Mouse (Mus musculus) ES-E14 (cell line): ENCODE data around the gene Baiap2l2. TPM values are rescaled to one million over a fixed set of nuclear protein-coding genes. Genes with fewer than 3 reads are reported as not detected.

ENCODE experiments used
- DNase-seq: peaks from one replicate; pipeline ENCODE4 v3.0.0-alpha.2; 2013; ENCODE audit warnings: low read depth, low spot score
- H3K27ac ChIP-seq: 2 replicates; pipeline ENCODE4 v1.5.1; 2012; ENCODE audit warnings: low read depth, mild to moderate bottlenecking, low read length, moderate library complexity, mixed read lengths; ENCODE audit not compliant: poor library complexity, insufficient read depth, severe bottlenecking
- H3K36me3 ChIP-seq: 2 replicates; pipeline ENCODE4 v1.6.1; 2012; ENCODE audit warnings: mild to moderate bottlenecking, low read length, moderate library complexity, mixed read lengths; ENCODE audit not compliant: control insufficient read depth, poor library complexity, insufficient read depth, severe bottlenecking
- H3K4me1 ChIP-seq, 2 experiments: fragments of 150-350 bp in 1 of 2; sonication (generic) in 1 of 2; 2 replicates each; pipeline ENCODE4 v1.6.1; 2012; ENCODE audit warnings: low read length in 2 of 2, mild to moderate bottlenecking in 1 of 2, mixed read lengths in 1 of 2; ENCODE audit not compliant: control insufficient read depth in 2 of 2, insufficient read depth in 2 of 2, poor library complexity in 1 of 2
- H3K4me3 ChIP-seq, 2 experiments: fragments of 150-350 bp in 1 of 2; sonication (generic) in 1 of 2; 2 replicates each; pipeline ENCODE4 v1.5.1; 2012; ENCODE audit warnings: low read length in 2 of 2, low read depth in 1 of 2, mild to moderate bottlenecking in 1 of 2, mixed read lengths in 1 of 2; ENCODE audit not compliant: insufficient read depth in 1 of 2, poor library complexity in 1 of 2, severe bottlenecking in 1 of 2
- H3K9ac ChIP-seq: 2 replicates; pipeline ENCODE4 v1.6.1; 2012; ENCODE audit warnings: low read depth, mild to moderate bottlenecking, low read length, mixed read lengths; ENCODE audit not compliant: poor library complexity, insufficient read depth, severe bottlenecking
- H3K9me3 ChIP-seq: fragments of 150-350 bp; sonication (generic); 2 replicates; pipeline ENCODE4 v1.6.1; 2012; ENCODE audit warnings: low read depth, mild to moderate bottlenecking, low read length; ENCODE audit not compliant: control insufficient read depth, insufficient read depth
- CHD2 ChIP-seq: IDR thresholded peaks from 2 replicates; pipeline ENCODE4 v1.6.1; 2014; ENCODE audit warnings: mild to moderate bottlenecking, low read depth, low read length, inconsistent platforms
- HCFC1 ChIP-seq: IDR thresholded peaks from 2 replicates; pipeline ENCODE4 v1.6.1; 2012; ENCODE audit warnings: low read length, inconsistent platforms, borderline replicate concordance; ENCODE audit not compliant: insufficient read depth
- MAFK ChIP-seq: IDR thresholded peaks from 2 replicates; pipeline ENCODE4 v1.6.1; 2014; ENCODE audit warnings: mild to moderate bottlenecking, low read depth, low read length, inconsistent platforms; ENCODE audit not compliant: insufficient read depth
- ZC3H11A ChIP-seq: IDR thresholded peaks from 2 replicates; pipeline ENCODE4 v1.6.1; 2012; ENCODE audit warnings: low read depth, mild to moderate bottlenecking, inconsistent platforms, low read length, borderline replicate concordance
- ZNF384 ChIP-seq: IDR thresholded peaks from 2 replicates; pipeline ENCODE4 v1.6.1; 2012; ENCODE audit warnings: low read depth, low read length, inconsistent platforms
- in situ Hi-C, 2 experiments: fragments of 600-800 bp; cut with MboI; formaldehyde crosslinking; loops; one replicate each; pipeline ENCODE4 v1.15.1; 2025; ENCODE audit warnings: low sequenced_read_pairs in 2 of 2, inconsistent platforms in 1 of 2; ENCODE audit not compliant: unreplicated experiment in 2 of 2
- total RNA-seq: library from RNA; depleted of rRNA; stranded (reverse); fragments of 300-350 nt; gene quantifications from 2 replicates; pipeline ENCODE4 v1.2.3, GENCODE M21; 2012

Baiap2l2 gene
- total RNA-seq, 1 experiment = 0.13 TPM

DNA sequence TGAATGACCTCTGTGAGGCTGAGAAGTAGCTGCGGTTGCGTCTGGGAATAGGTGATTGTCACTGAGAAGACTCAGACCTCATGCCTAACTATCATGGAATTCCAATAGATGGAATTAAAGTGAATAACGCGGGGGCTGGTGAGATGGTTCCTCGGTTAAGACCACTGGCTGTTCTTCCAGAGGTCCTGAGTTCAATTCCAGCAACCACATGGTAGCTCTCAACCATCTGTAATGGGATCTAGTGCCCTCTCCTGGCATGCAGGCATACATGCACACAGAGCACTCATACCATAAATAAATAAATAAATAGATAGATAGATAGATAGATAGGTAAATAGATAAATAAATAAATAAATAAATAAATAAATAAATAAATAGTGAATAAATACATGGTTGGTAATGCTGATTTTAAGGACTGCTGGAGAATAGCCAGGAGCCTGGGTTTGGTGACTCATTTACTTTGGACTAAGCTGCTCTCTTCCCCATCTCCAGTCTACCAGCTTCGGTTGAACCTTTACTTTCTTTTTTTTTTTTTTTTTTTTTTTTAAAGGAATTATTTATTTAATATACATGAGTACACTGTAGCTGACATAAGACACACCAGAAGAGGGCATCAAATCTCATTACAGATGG, 44.1 kb upstream of the Baiap2l2 start:
- no peaks in the 10 kb centered on the region for H3K9me3 ChIP-seq
- TF ChIP-seq HCFC1 (no peak), ZNF384 (no peak), CHD2 (no peak), ZC3H11A (no peak), MAFK (no peak)
- no peak overlapping the region for H3K4me3 ChIP-seq
- no peak for DNase-seq
- in situ Hi-C loops = no loop called here
- H3K36me3 ChIP-seq = no peaks in the 10 kb centered on the region; the same call in 1 of the 2 replicates
- H3K4me1 ChIP-seq = peaks cover 2 to 22% of the 10 kb centered on the region in 2 experiments; a peak in 2 of 4 replicates
- H3K9ac ChIP-seq = no peak overlapping the region
- no peak overlapping the region for H3K27ac ChIP-seq

- Histone ChIP-seq H3K4me3 (no peak overlapping the region), H3K9me3 (no peaks in the 10 kb centered on the region), H3K9ac (no peak overlapping the region; the same call in 1 of the 2 replicates), H3K36me3 (peaks cover 1% of the 10 kb centered on the region; the same call in 1 of the 2 replicates), H3K27ac (no peak overlapping the region; the same call in 1 of the 2 replicates), H3K4me1 (peaks cover 2 to 17% of the 10 kb centered on the region in 2 experiments; a peak in 2 of 4 replicates)
- no peak for DNase-seq
- TF ChIP-seq ZNF384 = no peak
- TF ChIP-seq MAFK = no peak
- in situ Hi-C loops = no loop called here
Observed at GRCm38 (mm10) chr15:79328939-79329275, 43.6 kb upstream of the Baiap2l2 start.

DNA sequence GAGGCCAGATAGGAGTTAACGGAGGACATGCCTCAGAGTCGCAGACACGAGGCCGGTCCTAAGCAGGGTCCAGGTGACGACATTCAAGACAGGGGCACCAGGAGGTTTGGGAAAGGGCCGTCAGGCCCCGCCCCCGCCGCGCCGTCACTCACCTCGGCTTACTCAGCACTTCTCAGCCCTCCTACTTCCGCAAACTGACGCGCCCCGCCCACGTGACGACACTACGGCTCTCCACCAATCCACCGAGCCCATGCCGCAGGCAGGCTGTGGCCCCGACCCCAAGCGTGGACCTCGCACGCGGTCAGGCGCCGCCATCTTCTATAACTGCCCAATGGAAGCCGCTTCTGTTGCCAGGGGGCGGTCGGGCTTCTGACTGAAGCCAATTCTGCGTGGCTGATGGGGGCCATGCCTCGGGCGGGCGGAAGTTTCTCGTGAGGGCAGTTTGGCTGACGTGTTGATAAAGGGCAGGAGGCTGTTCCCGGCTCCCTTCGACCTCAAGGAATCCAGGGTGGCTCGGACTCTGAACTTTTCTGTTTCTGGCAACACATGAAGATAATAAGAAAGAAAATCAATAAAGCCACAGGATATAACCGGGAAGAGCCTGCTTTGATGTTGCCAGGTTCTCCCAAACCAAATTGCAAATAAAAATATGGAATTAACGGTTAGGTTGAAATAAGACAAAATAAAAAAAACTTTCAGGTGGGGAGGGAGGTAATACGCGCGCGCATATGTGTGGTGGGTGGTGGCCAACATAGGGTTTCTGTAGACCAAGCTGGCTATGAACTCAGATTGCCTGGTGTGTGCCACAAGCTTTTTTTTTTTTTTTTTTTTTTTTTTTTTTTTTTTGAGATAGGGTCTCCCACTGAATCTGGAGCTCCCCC, 43.0 kb upstream of the Baiap2l2 start, which contains the start of gene Pla2g6:
Pla2g6 (minus strand) TSS at position 333 of the 881 bp plus-strand sequence.
- no peaks in the 10 kb centered on the region for H3K9me3 ChIP-seq
- in situ Hi-C loops = no loop called here
- H3K9ac ChIP-seq = peak within 1 kb of the TSS; percentile 84
- H3K27ac ChIP-seq = peak within 1 kb of the TSS; percentile 85
- peak within 1 kb of the TSS; percentile 72 to 89 for H3K4me3 ChIP-seq
- peak; percentile 99 for DNase-seq
- peaks cover 6% of the 10 kb centered on the region; the same call in 1 of the 2 replicates for H3K36me3 ChIP-seq
- H3K4me1 ChIP-seq = peaks cover 2 to 16% of the 10 kb centered on the region in 2 experiments; a peak in 2 of 4 replicates
- TF ChIP-seq HCFC1 (peak; percentile 83), MAFK (peak; percentile 100), ZNF384 (no peak; the same call in 1 of the 2 replicates)

GRCm38 (mm10) chr15:79326971-79327961, 41.9 kb upstream of the Baiap2l2 start:
- peaks cover 2 to 18% of the 10 kb centered on the region in 2 experiments; a peak in 2 of 4 replicates for H3K4me1 ChIP-seq
- peak; percentile 50 for DNase-seq

More at GRCm38 (mm10) chr15:79326971-79327961, 41.9 kb upstream of the Baiap2l2 start:
- H3K4me3 ChIP-seq = peak overlapping the region; percentile 72 to 89
- H3K9me3 ChIP-seq = no peaks in the 10 kb centered on the region
- H3K27ac ChIP-seq = peak overlapping the region; percentile 85
- TF ChIP-seq ZNF384 = no peak
- TF ChIP-seq ZC3H11A = no peak
- no peak for TF ChIP-seq MAFK
- TF ChIP-seq HCFC1 = no peak
- no peak for TF ChIP-seq CHD2
- H3K9ac ChIP-seq = peak overlapping the region; percentile 84
- peaks cover 8% of the 10 kb centered on the region; the same call in 1 of the 2 replicates for H3K36me3 ChIP-seq
- in situ Hi-C loops = no loop called here
